Mouse (Mus musculus) frontal cortex, adult 2 months (tissue): Measurements from ENCODE around the gene Cutc. TPM values are rescaled to one million over a fixed set of nuclear protein-coding genes. Genes with fewer than 3 reads are reported as not detected.

Experiments
- DNase-seq, 2 experiments: peaks; one replicate each; pipeline ENCODE4 v3.0.0; 2022; ENCODE audit warnings: low spot score in 1 of 2; ENCODE audit errors: extremely low spot score in 1 of 2
- polyA plus RNA-seq: library from polyadenylated mRNA; depleted of rRNA; stranded (reverse); fragments of >200 nt; gene quantifications from 2 replicates; pipeline ENCODE4 v1.2.3, GENCODE M21; 2012

The Cutc gene
- polyA plus RNA-seq, 1 experiment = 8.7 TPM

DNA sequence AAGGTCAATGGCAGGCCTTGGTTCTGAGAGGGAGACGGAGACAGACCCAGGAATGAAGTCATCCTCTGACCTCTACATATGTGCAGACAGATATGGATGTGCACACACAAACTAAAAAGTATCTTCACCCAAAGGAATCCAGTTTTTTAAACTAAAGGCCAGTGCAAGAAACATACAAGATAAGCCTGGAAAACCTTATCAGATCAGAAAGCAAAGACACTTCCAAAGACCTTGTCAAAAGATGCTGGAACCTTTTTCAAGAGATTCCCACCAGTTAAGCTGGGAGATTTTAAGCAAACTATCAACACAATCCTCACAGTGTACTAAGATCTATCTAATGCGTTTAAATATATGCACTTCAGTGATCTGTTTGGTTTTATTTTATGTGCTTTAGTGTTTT, 2.8 kb upstream of the Cutc start:
- DNase-seq = no peak

DNA sequence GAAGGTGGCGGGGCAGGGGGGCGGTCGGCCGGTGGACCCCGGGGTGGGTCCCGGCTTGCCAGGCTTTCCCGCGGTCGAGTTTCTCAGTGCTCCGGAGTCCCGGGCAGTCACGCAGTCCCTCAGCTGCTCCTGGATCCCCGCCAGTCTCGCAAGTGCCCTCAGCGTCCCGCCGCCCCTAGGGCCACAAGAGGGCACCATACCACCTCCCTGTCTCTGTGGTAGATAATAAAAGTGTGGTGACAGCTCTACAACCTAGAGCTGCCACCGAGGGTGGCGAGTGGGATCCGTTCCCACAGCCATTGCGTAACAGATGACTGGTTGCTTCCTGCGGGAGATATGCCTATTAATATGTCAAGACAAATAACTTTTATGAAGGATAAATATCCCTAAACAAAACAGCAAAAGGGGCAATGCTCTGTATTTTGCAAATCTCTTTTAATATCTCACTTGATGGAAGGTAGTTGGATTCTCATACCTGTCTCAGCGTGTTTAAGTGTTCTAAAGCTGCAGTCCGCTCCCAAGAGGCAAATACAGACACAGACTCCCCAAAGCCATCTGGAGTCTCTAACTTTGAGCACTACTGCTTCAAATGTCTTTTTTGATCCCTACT, 535 bp downstream of the Cutc start:
- DNase-seq = peak; percentile 77 to 90

DNA sequence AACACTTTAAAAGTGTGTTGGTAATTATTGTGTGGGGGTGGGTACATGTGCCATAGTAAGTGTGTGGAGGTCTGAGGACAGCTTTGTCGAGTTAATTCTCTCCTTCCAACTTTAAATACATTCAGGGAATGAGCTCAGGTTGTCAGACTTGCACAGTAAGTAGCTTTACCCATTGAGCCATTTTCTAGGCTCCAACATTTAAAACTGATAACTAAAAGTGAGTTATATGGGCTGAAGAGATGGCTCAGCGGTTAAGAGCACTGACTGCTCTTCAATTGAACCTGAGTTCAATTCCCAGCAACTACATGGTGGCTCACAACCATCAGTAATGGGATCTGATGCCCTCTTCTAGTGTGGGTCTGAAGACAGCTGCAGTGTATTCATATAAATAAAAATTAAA, 1.4 kb downstream of the Cutc start:
- no peak for DNase-seq

DNA sequence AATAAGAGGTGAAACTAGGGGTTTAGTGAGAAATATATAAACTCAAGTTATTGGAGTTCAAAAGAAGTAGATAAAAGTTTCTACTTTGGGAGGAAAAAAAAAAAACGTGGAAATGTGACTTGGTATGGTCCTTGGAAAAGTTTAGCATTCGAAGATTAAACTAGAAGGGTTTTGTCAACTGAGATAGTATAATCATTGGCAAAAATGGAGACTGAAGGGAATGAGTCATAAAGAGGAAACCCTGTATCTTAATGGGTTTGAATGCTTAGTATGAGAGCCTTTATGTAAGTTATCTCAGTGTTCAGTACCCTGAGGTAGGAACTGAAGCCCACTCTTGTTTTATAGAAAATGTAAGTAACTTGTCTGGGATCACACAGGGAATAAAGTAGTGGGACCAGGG, 2.1 kb downstream of the Cutc start:
- DNase-seq = no peak

DNA sequence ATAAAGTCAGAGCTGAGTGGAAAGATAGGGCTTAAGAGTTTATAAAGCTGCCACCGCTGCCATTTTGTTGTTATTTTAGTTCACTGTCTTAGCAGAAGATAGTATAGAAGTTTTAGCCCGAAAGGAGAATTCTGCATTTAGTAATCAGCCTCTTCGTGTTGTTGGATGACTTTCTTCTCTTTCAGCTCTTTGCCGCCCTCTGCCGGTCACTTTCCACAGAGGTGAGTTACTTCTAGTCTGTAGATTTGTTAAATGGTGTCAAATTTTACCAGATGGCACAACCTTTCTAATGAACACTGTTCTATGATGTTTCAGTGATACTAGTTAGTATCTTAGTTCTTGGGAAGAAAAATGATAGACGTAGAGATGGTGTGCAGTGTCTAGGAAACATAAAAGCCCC, 7.7 kb downstream of the Cutc start:
- DNase-seq = peak in 1 of 2 experiments; percentile 83

DNA sequence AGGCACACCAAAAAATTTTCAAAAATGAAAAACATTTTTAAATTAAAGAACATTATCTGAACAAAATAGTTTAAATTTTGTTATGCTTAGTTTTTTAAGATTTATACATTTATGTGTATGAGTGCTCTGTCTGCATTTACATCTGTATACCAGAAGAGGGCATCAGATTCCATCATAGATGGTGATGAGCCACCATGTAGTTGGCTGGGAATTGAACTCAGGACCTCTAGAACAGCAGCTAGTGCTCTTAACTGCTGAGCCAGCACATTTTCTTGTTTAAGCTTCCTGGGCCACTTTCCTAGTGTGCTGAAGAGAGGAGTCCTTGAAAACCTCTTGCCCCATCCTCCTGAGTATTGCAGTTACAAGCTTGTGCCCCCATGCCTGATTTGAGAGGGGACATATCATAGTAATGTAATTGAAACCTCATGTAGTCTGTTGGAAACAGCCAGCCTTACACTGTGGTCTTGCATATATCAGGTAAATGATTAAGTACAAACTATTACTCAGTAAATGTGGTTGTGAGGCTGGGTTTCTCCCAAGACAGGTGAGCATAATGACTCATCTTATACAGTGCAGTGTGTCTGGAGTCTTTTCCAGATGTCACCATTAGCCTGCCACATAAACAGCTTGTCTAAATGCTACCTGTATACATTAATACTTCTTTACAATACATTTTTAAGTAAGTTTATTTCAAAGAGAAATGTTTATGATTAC, 8.9 kb downstream of the Cutc start:
- no peak for DNase-seq

DNA sequence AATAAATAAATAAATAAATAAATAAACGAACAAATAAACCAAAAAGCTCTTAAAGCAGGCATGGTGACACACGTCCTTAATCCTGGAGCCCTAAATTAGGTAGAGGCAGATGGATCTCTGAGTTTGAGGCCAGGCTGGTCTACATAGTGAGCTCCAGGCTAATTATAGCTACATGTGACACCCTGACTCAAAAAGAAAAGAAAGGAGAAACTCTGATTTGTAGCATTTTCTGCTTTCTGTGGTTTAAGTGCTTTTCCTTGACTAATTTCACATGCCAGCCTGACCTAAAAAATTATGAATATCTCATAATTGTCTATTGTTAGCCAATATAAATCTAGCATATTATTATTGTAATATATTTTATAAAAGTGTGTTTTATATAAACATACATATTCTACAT, 9.6 kb downstream of the Cutc start:
- DNase-seq = no peak

DNA sequence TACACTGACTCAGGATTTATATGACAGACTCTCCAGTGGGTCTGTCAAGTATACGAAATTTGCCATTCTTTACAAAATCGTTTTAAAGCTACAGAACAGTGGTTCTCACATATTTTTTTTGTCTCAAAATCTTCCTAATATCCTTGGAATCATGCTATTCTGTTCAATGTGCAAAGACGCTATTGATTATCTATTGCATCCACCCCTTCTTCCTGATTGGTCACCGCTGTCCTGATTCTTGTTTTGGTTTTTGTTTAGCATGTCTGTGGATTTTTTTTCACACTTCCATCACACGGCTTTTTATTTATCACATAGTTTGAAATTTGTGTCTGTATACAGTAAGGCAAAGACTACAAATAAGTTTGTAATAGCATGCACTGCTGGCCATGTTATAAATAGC, 13.7 kb downstream of the Cutc start:
- DNase-seq = no peak

DNA sequence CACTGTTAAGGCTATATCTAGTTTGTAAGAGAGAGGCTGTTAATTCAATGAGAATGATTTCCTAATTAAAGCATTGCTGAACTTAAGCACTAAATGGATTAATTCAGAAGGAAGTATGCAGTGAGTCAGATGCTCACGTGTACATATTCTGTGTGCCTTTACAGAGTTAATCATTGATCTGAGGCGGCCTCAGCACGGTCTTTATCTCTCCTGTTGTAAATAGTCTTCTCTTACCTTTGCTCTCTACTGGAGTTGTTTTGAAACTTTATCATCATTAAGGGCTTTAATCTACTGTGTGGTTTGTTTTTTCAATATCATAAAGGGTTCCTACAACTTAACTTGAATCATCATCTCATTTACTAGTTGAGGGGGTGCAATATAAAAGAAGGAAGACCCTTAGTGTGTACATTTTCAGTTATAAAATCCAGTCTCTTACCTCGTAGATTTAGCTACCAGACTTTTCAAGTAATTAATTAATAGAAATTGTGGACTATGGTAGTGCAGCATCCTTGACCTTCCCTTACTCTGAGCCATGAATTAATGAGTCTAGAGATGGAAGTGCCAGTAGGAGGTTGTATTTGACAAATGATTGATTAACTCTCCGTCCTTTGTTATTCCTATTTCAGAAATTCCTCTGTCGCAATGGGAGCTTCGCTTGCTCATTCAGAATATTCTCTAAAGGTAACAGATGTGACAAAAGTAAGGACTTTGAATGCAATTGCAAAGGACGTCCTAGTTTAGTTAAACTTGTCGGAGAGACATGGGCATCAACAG, 14.9 kb downstream of the Cutc start:
- no peak for DNase-seq

DNA sequence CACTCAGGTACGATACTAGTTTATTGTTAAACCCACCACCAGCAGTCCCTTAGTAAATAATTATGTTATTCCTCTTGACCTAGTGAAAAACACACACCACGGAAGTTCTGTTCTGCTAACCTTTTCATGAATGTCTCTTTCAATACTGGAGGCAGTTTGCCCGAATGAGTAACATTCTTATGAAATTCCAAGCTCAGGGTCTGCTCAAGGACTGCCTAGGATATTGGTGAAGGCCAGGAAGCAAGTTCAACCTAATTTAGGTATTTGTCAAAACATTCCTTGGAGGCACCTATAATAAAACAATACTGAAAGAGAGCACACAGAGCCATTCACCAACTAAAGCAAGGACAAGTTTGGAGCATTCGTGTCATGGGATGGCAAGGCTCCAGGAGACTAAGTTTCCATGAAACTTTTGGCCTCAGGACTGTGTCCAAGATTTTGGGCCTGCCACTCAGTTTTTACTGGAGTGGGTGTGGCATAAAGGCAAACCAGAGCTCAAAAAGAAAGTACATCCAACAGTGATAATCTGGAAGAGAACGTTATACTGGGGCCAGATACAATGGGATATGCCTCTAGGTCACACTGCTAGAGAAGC, 16.7 kb downstream of the Cutc start:
- DNase-seq = no peak

DNA sequence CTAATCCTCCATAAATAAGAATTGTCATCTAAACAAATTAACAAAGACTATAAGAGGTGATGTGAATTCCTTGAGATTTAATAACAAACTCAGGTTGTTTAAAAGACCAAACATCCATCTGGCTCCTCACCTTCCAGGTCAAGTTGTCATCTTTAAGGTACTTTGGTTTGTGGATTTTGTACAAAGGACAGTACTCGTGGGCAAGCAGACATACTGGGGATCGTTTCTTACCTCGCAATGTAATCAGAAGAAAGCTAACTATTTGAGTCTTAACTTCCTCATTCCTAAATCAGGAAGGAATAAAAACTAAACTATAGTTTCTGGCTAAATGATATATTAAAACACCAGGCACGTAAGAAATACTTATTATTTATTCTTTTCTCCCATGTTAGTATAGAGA, 17.8 kb downstream of the Cutc start:
- DNase-seq = no peak

DNA sequence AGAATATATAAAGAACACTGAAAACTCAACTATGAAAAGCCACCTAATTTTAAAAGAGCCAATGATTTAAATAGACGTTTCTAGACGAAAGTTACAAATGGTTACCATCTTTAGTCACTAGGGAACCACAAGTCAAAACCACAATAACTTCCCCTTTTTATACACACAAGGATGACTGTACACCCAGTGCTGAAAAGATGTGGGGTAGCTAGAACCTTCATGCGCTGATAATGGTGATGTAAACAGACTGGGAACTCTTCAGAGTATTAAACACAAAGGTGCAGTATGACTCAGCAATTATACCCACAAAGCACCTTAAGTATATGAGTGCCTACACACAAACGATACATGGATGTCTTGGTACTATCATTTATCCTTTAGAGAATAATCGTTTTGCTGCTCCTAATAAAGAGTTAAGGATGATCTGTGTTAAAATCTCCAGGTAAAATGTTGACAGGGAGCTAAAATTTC, 18.7 kb downstream of the Cutc start:
- no peak for DNase-seq

DNA sequence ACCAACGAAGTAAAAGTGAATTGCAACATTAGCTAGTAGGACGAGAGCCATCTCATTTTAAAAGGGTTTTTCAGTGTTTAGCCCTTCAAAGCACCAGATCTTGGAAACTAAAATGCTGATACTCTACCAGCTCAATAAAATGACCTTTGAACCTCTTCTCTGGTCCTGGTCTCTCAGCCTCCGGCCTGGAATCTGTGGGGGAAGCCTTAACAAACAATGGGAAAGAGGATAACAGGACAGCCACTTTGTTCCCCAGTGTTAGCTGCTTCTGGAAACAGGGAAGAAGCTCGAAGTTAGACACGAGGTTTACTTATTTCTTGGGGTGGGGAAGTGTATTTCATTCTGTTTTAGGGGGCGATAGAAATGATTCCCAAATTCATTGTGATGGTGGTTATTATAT, 19.5 kb downstream of the Cutc start:
- DNase-seq = no peak

DNA sequence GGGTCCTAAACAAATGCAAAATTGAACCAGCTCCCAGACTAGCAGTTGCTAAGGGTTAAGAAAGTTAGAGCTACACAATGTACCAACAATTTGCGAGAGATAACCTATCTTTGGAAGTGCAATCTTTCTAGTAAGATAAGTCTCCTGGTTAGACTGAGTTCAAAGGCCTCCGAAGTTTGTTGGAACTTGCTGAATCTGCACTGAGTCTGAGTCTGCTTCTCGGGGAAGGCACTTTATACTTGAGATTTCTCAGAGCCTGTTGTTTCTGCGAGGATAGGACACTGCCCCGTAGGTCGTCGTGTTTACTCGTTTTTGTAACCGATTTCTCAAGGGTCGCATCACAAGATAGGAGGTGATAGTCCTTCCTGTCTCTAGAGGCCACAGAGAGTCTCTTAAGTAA, 22.6 kb downstream of the Cutc start:
- no peak for DNase-seq

DNA sequence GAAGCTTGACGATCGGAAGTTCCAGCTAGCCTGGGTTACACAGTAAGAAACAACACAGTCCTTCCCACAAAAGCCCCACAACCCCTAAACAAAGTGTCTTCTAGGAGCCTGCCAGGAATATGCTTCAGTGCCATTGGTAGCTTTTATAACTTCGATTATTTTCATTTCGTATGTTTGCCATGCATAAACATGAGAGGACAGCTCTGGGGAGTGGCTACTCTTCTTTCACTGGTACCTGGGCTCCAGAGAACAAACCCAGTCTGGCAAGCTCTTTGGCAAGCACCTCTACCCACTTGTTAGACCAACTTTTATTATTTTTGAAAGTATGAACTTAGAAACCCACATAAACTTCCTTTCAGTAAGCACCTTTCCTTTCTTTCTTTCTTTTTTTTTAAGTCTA, 23.8 kb downstream of the Cutc start:
- DNase-seq = no peak

DNA sequence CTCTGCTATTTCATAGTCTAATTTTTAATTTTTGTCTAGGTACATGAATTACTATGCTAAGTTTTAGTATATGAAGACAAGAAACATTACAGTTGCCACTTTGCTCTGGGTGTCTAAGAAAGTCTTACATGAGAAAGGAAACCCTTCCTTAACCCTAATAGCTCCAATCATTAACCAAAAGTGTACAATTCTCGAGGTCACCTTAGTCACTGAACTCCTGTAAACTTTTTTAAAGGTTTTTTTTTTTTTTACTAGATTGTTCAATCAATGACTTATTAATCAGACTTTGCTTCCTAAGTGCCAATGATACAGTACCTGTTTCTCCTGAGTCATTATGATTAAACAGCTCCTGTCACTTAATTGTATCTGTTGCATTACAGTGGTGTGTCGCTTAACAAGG, 24.5 kb downstream of the Cutc start:
- DNase-seq = no peak

DNA sequence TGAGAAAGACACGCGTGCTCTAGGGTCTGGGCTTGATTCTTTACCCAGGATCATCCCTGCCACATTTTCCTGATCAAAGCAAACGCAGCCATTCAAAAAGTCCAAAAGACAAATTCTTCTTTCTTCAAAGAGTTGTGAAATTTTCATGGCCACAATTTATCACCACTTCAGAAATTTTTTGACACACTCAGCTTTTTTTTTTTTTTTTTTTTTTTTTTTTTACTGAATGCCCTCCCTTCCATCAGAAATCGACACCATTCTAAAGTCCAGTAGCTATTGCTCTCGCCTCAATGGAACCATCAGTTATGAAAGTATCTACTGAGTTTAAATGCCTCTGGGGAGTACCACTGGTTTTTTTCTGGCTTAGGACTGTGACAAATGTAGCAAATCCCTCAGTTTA, 27.6 kb downstream of the Cutc start:
- DNase-seq = no peak

DNA sequence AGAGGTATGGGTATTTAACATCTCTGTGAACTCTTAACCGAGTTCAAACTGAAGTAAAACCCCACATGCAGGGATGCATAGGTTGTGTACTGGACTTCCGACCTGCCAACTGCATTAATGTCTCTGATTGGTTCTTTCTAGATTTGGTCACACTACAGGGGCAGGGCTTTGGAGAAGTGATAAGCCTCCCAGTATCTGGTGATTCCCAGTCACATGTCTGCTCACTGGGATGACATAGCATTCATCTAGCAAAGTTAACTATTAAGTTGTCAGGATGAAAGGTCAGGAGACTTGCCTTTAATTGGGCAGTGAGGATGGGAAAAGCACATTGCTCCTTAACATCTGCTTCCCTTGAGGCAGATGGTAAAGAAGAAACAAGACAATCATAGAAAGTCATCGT, 29.2 kb downstream of the Cutc start, which contains the start of gene Abcc2:
Abcc2 (plus strand) TSS at position 213 of the 400 bp plus-strand sequence.
- DNase-seq = no peak

DNA sequence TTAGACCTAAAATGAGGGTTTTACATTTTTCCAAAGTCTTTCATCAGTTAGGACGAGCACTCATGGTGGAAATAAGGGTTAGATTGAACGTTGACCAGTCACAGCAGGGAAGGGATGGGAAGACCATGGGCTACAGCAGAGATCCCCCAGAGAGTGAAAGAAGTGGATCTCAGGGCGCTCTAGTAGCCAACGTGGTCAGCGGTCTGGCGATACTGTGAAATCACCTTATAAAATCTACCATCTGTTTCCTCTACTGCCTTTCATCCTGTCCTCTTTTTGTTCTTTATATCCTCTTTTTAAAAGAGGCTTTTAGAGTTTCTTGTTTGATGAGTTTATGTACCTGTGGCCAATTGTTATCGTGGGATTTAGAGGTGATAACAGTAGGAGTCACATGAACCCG, 32.0 kb downstream of the Cutc start:
- DNase-seq = no peak

DNA sequence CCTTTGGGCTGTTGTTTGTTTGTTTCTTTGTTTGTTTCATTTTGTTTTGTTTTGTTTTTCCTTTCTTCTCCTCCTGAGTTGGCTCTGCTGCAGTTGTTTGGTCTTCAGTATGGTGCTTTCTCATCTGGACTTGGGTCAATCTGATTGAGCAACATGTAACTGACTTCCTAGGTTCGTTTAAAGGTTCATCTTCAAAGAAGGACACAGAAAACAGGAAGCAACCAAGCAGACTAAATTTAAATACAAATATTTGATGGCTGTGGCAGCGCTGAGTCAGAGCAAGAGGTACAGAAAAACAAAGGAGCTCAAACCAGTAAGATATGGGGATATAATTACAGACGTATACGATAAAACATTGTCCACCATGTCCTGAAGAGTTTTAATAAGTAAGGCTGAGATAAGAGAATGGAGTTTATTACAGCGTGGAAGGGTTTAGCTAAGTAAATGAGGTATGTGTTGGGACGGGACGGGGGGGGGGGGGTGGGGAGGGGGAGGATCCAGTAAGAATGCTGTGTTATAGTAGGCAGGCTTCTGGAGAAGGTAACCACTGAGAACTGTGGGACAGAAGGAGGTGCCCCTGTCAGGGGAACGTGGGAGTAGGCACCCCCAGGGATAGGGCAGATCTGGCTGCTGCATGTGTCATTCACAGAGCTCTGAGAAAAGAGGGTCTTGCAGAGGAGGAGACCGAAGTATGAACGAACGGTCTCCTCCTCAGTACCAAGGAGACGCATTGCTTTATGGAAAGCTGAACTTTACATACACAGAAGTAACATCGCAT, 33.6 kb downstream of the Cutc start:
- no peak for DNase-seq

DNA sequence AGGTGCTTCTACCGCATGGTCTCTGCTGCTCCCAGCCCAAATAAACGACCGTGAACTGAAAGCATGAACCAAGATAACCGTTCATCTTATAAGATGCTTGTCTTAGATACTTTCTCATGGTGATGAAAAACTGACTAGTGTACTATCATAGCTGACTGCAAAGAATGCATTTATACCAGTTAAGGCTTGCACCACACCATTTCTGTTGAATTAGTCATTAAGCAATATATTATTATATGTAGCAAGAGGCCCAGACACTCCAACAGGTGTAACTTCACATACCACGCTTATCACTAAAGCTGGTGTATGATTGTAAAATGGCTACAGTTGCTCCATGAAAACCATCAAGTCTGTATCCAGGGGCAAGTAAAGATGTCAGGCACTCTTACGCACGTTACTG, 37.0 kb downstream of the Cutc start:
- DNase-seq = no peak
